Mouse (Mus musculus) thymus, adult 2 months (tissue): Measurements from ENCODE around the gene Jak2.

Experiments
- CTCF ChIP-seq: fragments of 200-500 bp; IDR thresholded peaks from 2 replicates; pipeline ENCODE4 v1.5.1; 2012; ENCODE audit warnings: mild to moderate bottlenecking, control low read depth, low read length, moderate library complexity, borderline replicate concordance; ENCODE audit not compliant: control insufficient read depth, poor library complexity, insufficient read depth; ENCODE audit errors: extremely low read depth
- POLR2A ChIP-seq: fragments of 200-500 bp; IDR thresholded peaks from 2 replicates; pipeline ENCODE4 v1.6.1; 2012; ENCODE audit warnings: mild to moderate bottlenecking, low read length, control low read depth, moderate library complexity; ENCODE audit not compliant: control insufficient read depth, poor library complexity, insufficient read depth; ENCODE audit errors: extremely low read depth

- TF ChIP-seq POLR2A (no peak), CTCF (no peak)
Measured at GRCm38 (mm10) chr19:29228989-29229388, 22.6 kb upstream of the Jak2 start.
